Mouse (Mus musculus): ENCODE data around the gene Nmrk2.

DNA sequence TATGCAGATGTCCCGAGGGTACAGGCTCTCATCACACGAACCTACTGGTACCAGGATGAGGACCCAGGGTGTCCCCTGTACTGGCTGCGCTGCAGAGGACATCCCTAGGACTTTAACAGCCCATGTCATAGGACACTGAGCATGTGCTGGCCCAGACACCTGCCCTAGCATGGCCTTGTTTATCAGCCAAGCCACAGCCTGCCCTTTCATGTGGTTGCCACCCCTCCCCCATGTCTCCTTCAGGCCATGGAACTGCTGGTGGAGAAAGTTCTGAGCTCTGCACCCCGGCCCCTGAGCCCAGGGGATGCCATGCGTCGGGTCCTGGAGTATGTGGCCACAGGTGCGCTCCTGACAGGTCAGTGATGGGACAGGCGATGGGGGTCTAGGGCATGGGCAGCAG lies 47.6 kb upstream of the Nmrk2 start:
- TF ChIP-seq CTCF (conservative IDR thresholded peaks at IDR 0.05; ENCODE audit: insufficient read depth, insufficient read length, low read depth, low read length) (no peak), POLR2A (IDR thresholded peaks at IDR 0.05; ENCODE audit: low read depth, low read length) (no peak)
